Mouse (Mus musculus): ENCODE results near the gene Hnrnpdl. TPM values are rescaled to one million over a fixed set of nuclear protein-coding genes. Genes with fewer than 3 reads are reported as not detected.
A peak's percentile ranks its signal among the peaks of the same experiment; 100 is the strongest.

The Hnrnpdl gene
- total and polyA plus RNA-seq, 2 experiments = 28.9 to 51.4 TPM

GRCm38 (mm10) chr5:100012599-100012998 is 26.9 kb downstream of the Hnrnpdl start:
- H3K9ac ChIP-seq (ENCODE audit: low read depth, low read length) = no peak overlapping the region
- H3K4me1 ChIP-seq (ENCODE audit: control insufficient read depth, insufficient read depth, low read length) = no peaks in the 10 kb centered on the region
- H3K27me3 ChIP-seq (ENCODE audit: control insufficient read depth, insufficient read depth, low read length) = no peaks in the 10 kb centered on the region
- no peak overlapping the region for H3K27ac ChIP-seq (replicated peaks; ENCODE audit: insufficient read depth, low read depth, low read length)
- WGBS = 91% methylated on average over 9 of the region's 9 CpGs
- no peak for TF ChIP-seq POLR2A (IDR thresholded peaks at IDR 0.05; ENCODE audit: extremely low read depth, insufficient read depth, low read length)
- no peak for TF ChIP-seq CTCF (IDR thresholded peaks at IDR 0.05; ENCODE audit: low read depth, low read length)
- no peaks in the 10 kb centered on the region for H3K36me3 ChIP-seq (ENCODE audit: control insufficient read depth, insufficient read depth, low read length)
- H3K79me2 ChIP-seq (ENCODE audit: control insufficient read depth, insufficient read depth, low read length) = no peaks in the 10 kb centered on the region
- no peak for DNase-seq (ENCODE audit: extremely low read depth, low read depth, low spot score)
- no peak overlapping the region for H3K4me3 ChIP-seq (ENCODE audit: insufficient read depth, low read depth, low read length)

GRCm38 (mm10) chr5:100008485-100008884 is 31.0 kb downstream of the Hnrnpdl start:
- WGBS = 64% methylated on average over 3 of the region's 3 CpGs
- Histone ChIP-seq H3K36me3 (ENCODE audit: control insufficient read depth, insufficient read depth, low read length) (no peaks in the 10 kb centered on the region), H3K9ac (ENCODE audit: low read depth, low read length) (no peak overlapping the region), H3K4me1 (ENCODE audit: control insufficient read depth, insufficient read depth, low read length) (no peaks in the 10 kb centered on the region), H3K27me3 (ENCODE audit: control insufficient read depth, insufficient read depth, low read length) (no peaks in the 10 kb centered on the region), H3K4me3 (ENCODE audit: insufficient read depth, low read depth, low read length) (no peak overlapping the region), H3K79me2 (ENCODE audit: control insufficient read depth, insufficient read depth, low read length) (no peaks in the 10 kb centered on the region), H3K27ac (replicated peaks; ENCODE audit: insufficient read depth, low read depth, low read length) (no peak overlapping the region)
- DNase-seq (ENCODE audit: extremely low read depth, low read depth, low spot score) = no peak
- TF ChIP-seq POLR2A (IDR thresholded peaks at IDR 0.05; ENCODE audit: extremely low read depth, insufficient read depth, low read length) = no peak
- TF ChIP-seq CTCF (IDR thresholded peaks at IDR 0.05; ENCODE audit: low read depth, low read length) = no peak

GRCm38 (mm10) chr5:100007040-100007375 is 32.5 kb downstream of the Hnrnpdl start:
- Histone ChIP-seq H3K9ac (ENCODE audit: low read depth, low read length) (no peak overlapping the region), H3K79me2 (ENCODE audit: control insufficient read depth, insufficient read depth, low read length) (no peaks in the 10 kb centered on the region), H3K27ac (replicated peaks; ENCODE audit: insufficient read depth, low read depth, low read length) (no peak overlapping the region), H3K4me1 (ENCODE audit: control insufficient read depth, insufficient read depth, low read length) (no peaks in the 10 kb centered on the region), H3K36me3 (ENCODE audit: control insufficient read depth, insufficient read depth, low read length) (no peaks in the 10 kb centered on the region), H3K4me3 (ENCODE audit: insufficient read depth, low read depth, low read length) (no peak overlapping the region), H3K27me3 (ENCODE audit: control insufficient read depth, insufficient read depth, low read length) (no peaks in the 10 kb centered on the region)
- DNase-seq (ENCODE audit: extremely low read depth, low read depth, low spot score) = peak; percentile 59
- WGBS = 69% methylated on average over 4 of the region's 4 CpGs
- no peak; the same call in 1 of the 2 replicates for TF ChIP-seq CTCF (IDR thresholded peaks at IDR 0.05; ENCODE audit: low read depth, low read length)
- TF ChIP-seq POLR2A (IDR thresholded peaks at IDR 0.05; ENCODE audit: extremely low read depth, insufficient read depth, low read length) = no peak

- TF ChIP-seq CTCF (IDR thresholded peaks at IDR 0.05; ENCODE audit: low read depth, low read length) = no peak
- TF ChIP-seq POLR2A (IDR thresholded peaks at IDR 0.05; ENCODE audit: extremely low read depth, insufficient read depth, low read length) = no peak
- no peak for DNase-seq (ENCODE audit: extremely low read depth, low read depth, low spot score)
- Histone ChIP-seq H3K27me3 (ENCODE audit: control insufficient read depth, insufficient read depth, low read length) (no peaks in the 10 kb centered on the region), H3K9ac (ENCODE audit: low read depth, low read length) (no peak overlapping the region), H3K27ac (replicated peaks; ENCODE audit: insufficient read depth, low read depth, low read length) (no peak overlapping the region), H3K36me3 (ENCODE audit: control insufficient read depth, insufficient read depth, low read length) (no peaks in the 10 kb centered on the region), H3K4me3 (ENCODE audit: insufficient read depth, low read depth, low read length) (no peak overlapping the region), H3K4me1 (ENCODE audit: control insufficient read depth, insufficient read depth, low read length) (no peaks in the 10 kb centered on the region), H3K79me2 (ENCODE audit: control insufficient read depth, insufficient read depth, low read length) (no peaks in the 10 kb centered on the region)
- WGBS = 85% methylated on average over 4 of the region's 4 CpGs
Observed at GRCm38 (mm10) chr5:100006324-100007039, 33.0 kb downstream of the Hnrnpdl start.

GRCm38 (mm10) chr5:100005896-100006295 is 33.6 kb downstream of the Hnrnpdl start:
- H3K4me1 ChIP-seq (ENCODE audit: control insufficient read depth, insufficient read depth, low read length) = no peaks in the 10 kb centered on the region
- TF ChIP-seq POLR2A (IDR thresholded peaks at IDR 0.05; ENCODE audit: extremely low read depth, insufficient read depth, low read length) = no peak
- no peak for TF ChIP-seq CTCF (IDR thresholded peaks at IDR 0.05; ENCODE audit: low read depth, low read length)
- H3K27ac ChIP-seq (replicated peaks; ENCODE audit: insufficient read depth, low read depth, low read length) = no peak overlapping the region
- H3K36me3 ChIP-seq (ENCODE audit: control insufficient read depth, insufficient read depth, low read length) = no peaks in the 10 kb centered on the region
- H3K4me3 ChIP-seq (ENCODE audit: insufficient read depth, low read depth, low read length) = no peak overlapping the region
- no peaks in the 10 kb centered on the region for H3K27me3 ChIP-seq (ENCODE audit: control insufficient read depth, insufficient read depth, low read length)
- H3K79me2 ChIP-seq (ENCODE audit: control insufficient read depth, insufficient read depth, low read length) = no peaks in the 10 kb centered on the region
- no peak overlapping the region for H3K9ac ChIP-seq (ENCODE audit: low read depth, low read length)
- no peak for DNase-seq (ENCODE audit: extremely low read depth, low read depth, low spot score)
- WGBS = 86% methylated on average over 6 of the region's 6 CpGs

GRCm38 (mm10) chr5:100005431-100005830 is 34.0 kb downstream of the Hnrnpdl start:
- WGBS = 87% methylated on average over 3 of the region's 3 CpGs
- TF ChIP-seq CTCF (IDR thresholded peaks at IDR 0.05; ENCODE audit: low read depth, low read length) (no peak), POLR2A (IDR thresholded peaks at IDR 0.05; ENCODE audit: extremely low read depth, insufficient read depth, low read length) (no peak)
- Histone ChIP-seq H3K9ac (ENCODE audit: low read depth, low read length) (no peak overlapping the region), H3K27ac (replicated peaks; ENCODE audit: insufficient read depth, low read depth, low read length) (no peak overlapping the region), H3K4me3 (ENCODE audit: insufficient read depth, low read depth, low read length) (no peak overlapping the region), H3K4me1 (ENCODE audit: control insufficient read depth, insufficient read depth, low read length) (no peaks in the 10 kb centered on the region), H3K79me2 (ENCODE audit: control insufficient read depth, insufficient read depth, low read length) (no peaks in the 10 kb centered on the region), H3K36me3 (ENCODE audit: control insufficient read depth, insufficient read depth, low read length) (no peaks in the 10 kb centered on the region), H3K27me3 (ENCODE audit: control insufficient read depth, insufficient read depth, low read length) (no peaks in the 10 kb centered on the region)
- DNase-seq (ENCODE audit: extremely low read depth, low read depth, low spot score) = no peak
